21 mouse cellular contexts compared by ENCODE assay signal in genomic region chr15:93548297-93548696, GRCm38 (mm10). TPM values are rescaled to one million over a fixed set of nuclear protein-coding genes. Genes with fewer than 3 reads are reported as not detected.
DNase-seq lines count a peak whose midpoint lies in the region; ATAC-seq and TF ChIP-seq lines count a peak whose summit lies in the region.
"Had no signal": no experiment of that assay in that cellular context is flagged by ENCODE, and none has a peak within 500 bp of the region (broad histone marks: within the 10 kb centered on the region; RNA-seq: fewer than 3 reads in every experiment).

No protein-coding gene starts in this region.

- peak; percentile 81 for TF ChIP-seq EP300 in CH12.LX (IDR thresholded peaks at IDR 0.05; ENCODE audit: low read length)

- H3K4me1 ChIP-seq in CH12.LX (ENCODE audit: control insufficient read depth in 1 of 2, insufficient read depth in 2 of 2) = peaks cover 7 to 28% of the 10 kb centered on the region in 2 experiments; a peak in 3 of 4 replicates
- H3K4me1 ChIP-seq in embryonic facial prominence, embryonic 11.5 days (ENCODE audit: control insufficient read depth, insufficient read depth, low read length) = no peaks in the 10 kb centered on the region

- intact Hi-C loops in heart, postnatal 14 days (cut with DNase I) = no loop called here
- intact Hi-C loops in left cerebral cortex, postnatal 36 days (cut with DNase I) = no loop called here

- H3K4me3 ChIP-seq in CH12.LX (replicated peaks in 1 of 3; ENCODE audit: low read depth in 2 of 3, low read length in 2 of 3, poor library complexity in 1 of 3) = no peak overlapping the region
- no peak overlapping the region for H3K4me3 ChIP-seq in embryonic facial prominence, embryonic 11.5 days (ENCODE audit: low read depth, low read length)
- H3K4me3 ChIP-seq: embryonic facial prominence, embryonic 12.5 days; forebrain, embryonic 13.5 days; forebrain, embryonic 15.5 days had no signal

- in situ Hi-C loops in CH12.LX (cut with MboI; ENCODE audit: low pct_ligation_motif_present, low pct_unique_long_range_greater_than_20kb, low sequenced_read_pairs) = loop anchor here (25.0 kb wide), 1 partner anchor 989 kb away; the partner anchor contains the start of genes Irak4 and Pus7l

- WGBS in embryonic facial prominence, embryonic 11.5 days = 59% methylated on average over 9 of the region's 9 CpGs

- DNase-seq in heart, adult 11 months = peak; percentile 61
- no peak for DNase-seq in heart, postnatal 14 days
- peak; percentile 76 for DNase-seq in CH12.LX (ENCODE audit: extremely low read depth)
- DNase-seq in embryonic facial prominence, embryonic 11.5 days (ENCODE audit: low spot score) = peak; percentile 41
- no peak for DNase-seq in left cerebral cortex, postnatal 36 days (ENCODE audit: low spot score in 2 of 2)
- DNase-seq in c-Kit-positive CD71-positive TER-119-positive erythroid progenitor cells, embryonic 14.5 days (ENCODE audit: low spot score) = no peak
- DNase-seq: adrenal gland, adult 2 months; adrenal gland, postnatal 10 days; adrenal gland, postnatal 25 days; B cell, adult 2 months; cerebellum, adult 11-12 months; cerebellum, adult 2 months; cerebellum, adult 9-10 months; cerebellum, postnatal 10 days; cerebellum, postnatal 25 days; forebrain, postnatal 0 days had no signal

- no peak for TF ChIP-seq RAD21 in CH12.LX (IDR thresholded peaks at IDR 0.05; ENCODE audit: low read depth, low read length)

- peak overlapping the region; percentile 11 for H3K4me2 ChIP-seq in CH12.LX (ENCODE audit: insufficient read depth, low read depth, poor library complexity, severe bottlenecking)
- no peak overlapping the region for H3K4me2 ChIP-seq in embryonic facial prominence, embryonic 11.5 days (ENCODE audit: low read depth, low read length)
- H3K4me2 ChIP-seq: embryonic facial prominence, embryonic 12.5 days; forebrain, embryonic 13.5 days; forebrain, embryonic 15.5 days had no signal

- H3K27ac ChIP-seq in CH12.LX (ENCODE audit: insufficient read depth, low read depth) = no peak overlapping the region
- no peak overlapping the region for H3K27ac ChIP-seq in embryonic facial prominence, embryonic 11.5 days (replicated peaks; ENCODE audit: low read depth, low read length)
- H3K27ac ChIP-seq: embryonic facial prominence, embryonic 12.5 days; forebrain, embryonic 13.5 days; forebrain, embryonic 15.5 days had no signal

- no peaks in the 10 kb centered on the region for H3K79me2 ChIP-seq in CH12.LX (replicated peaks; ENCODE audit: control insufficient read depth, extremely low read depth, insufficient read depth, poor library complexity, severe bottlenecking)

- ATAC-seq in embryonic facial prominence, embryonic 11.5 days (replicated peaks; ENCODE audit: insufficient number of reproducible peaks, low FRiP score, low TSS enrichment, low read depth) = no peak
- ATAC-seq: CD4-positive, CD25-positive, alpha-beta regulatory T cell, adult 4 months; forebrain, embryonic 13.5 days; forebrain, embryonic 15.5 days; forebrain, postnatal 0 days had no signal

- no peaks in the 10 kb centered on the region for H3K27me3 ChIP-seq in CH12.LX (replicated peaks)
- no peaks in the 10 kb centered on the region for H3K27me3 ChIP-seq in embryonic facial prominence, embryonic 11.5 days (ENCODE audit: control insufficient read depth, insufficient read depth, low read length)
- H3K27me3 ChIP-seq: embryonic facial prominence, embryonic 12.5 days; forebrain, embryonic 13.5 days; forebrain, embryonic 15.5 days had no signal

- 0 out of 2 replicates have a peak overlapping the region, but pooled peaks have one; percentile 4 for H3K9ac ChIP-seq in CH12.LX (ENCODE audit: insufficient read depth, low read depth)
- no peak overlapping the region for H3K9ac ChIP-seq in embryonic facial prominence, embryonic 11.5 days (replicated peaks; ENCODE audit: low read length)
- H3K9ac ChIP-seq: embryonic facial prominence, embryonic 12.5 days; forebrain, embryonic 13.5 days; forebrain, embryonic 15.5 days; forebrain, postnatal 0 days had no signal

- TF ChIP-seq CTCF in CH12.LX (conservative IDR thresholded peaks at IDR 0.05 in 1 of 2, IDR thresholded peaks at IDR 0.05 in 1 of 2; ENCODE audit: low read depth in 2 of 2, low read length in 2 of 2) = no peak

- no peak for TF ChIP-seq POLR2A in CH12.LX (IDR thresholded peaks at IDR 0.05; ENCODE audit: low read depth, low read length)

- no peaks in the 10 kb centered on the region for H3K9me3 ChIP-seq in CH12.LX (replicated peaks; ENCODE audit: low read length)
- H3K9me3 ChIP-seq in embryonic facial prominence, embryonic 11.5 days (replicated peaks; ENCODE audit: control insufficient read depth, low read length) = no peaks in the 10 kb centered on the region
- H3K9me3 ChIP-seq: embryonic facial prominence, embryonic 12.5 days; forebrain, embryonic 13.5 days; forebrain, embryonic 15.5 days had no signal

- H3K36me3 ChIP-seq in CH12.LX (replicated peaks in 1 of 2; ENCODE audit: control insufficient read depth in 1 of 2, insufficient read depth in 1 of 2, low read length in 1 of 2) = no peaks in the 10 kb centered on the region
- no peaks in the 10 kb centered on the region for H3K36me3 ChIP-seq in embryonic facial prominence, embryonic 11.5 days (replicated peaks; ENCODE audit: control insufficient read depth, insufficient read depth, low read depth, low read length)
- H3K36me3 ChIP-seq: embryonic facial prominence, embryonic 12.5 days; forebrain, embryonic 15.5 days had no signal

- dilution Hi-C loops in CH12.LX (cut with MboI; ENCODE audit: extremely low pct_ligation_motif_present, extremely low pct_unique_long_range_greater_than_20kb, low sequenced_read_pairs) = no loop called here

TF ChIP-seq in CH12.LX, 34 proteins besides CTCF, POLR2A, EP300 and RAD21:
- TF ChIP-seq MAZ (IDR thresholded peaks at IDR 0.05; ENCODE audit: low read depth, low read length) (peak; percentile 63; the same call in 1 of the 2 replicates), MAX (IDR thresholded peaks at IDR 0.05; ENCODE audit: low read length) (no peak), ZNF384 (IDR thresholded peaks at IDR 0.05; ENCODE audit: low read depth, low read length) (no peak), ZC3H11A (IDR thresholded peaks at IDR 0.05; ENCODE audit: low read depth, low read length) (no peak), MEF2A (IDR thresholded peaks at IDR 0.05; ENCODE audit: borderline replicate concordance, low read depth, low read length) (peak; percentile 40; the same call in 1 of the 2 replicates), TCF12 (IDR thresholded peaks at IDR 0.05; ENCODE audit: low read depth, low read length) (0 out of 2 replicates have a peak, but pooled peaks have one; percentile 39), BHLHE40 (IDR thresholded peaks at IDR 0.05; ENCODE audit: low read depth, low read length) (no peak), JUN (IDR thresholded peaks at IDR 0.05; ENCODE audit: insufficient read depth, low read depth, low read length) (peak; percentile 53; the same call in 1 of the 2 replicates), SMC3 (IDR thresholded peaks at IDR 0.05; ENCODE audit: low read depth, low read length) (no peak), E2F4 (IDR thresholded peaks at IDR 0.05; ENCODE audit: insufficient replicate concordance, low read depth, low read length) (no peak), USF1 (IDR thresholded peaks at IDR 0.05; ENCODE audit: low read depth, low read length) (no peak), TBP (conservative IDR thresholded peaks at IDR 0.05; ENCODE audit: low read depth, low read length) (no peak), MAFK (IDR thresholded peaks at IDR 0.05; ENCODE audit: insufficient replicate concordance, low read length) (no peak), ZKSCAN1 (IDR thresholded peaks at IDR 0.05; ENCODE audit: borderline replicate concordance, low read depth, low read length) (no peak), CHD1 (IDR thresholded peaks at IDR 0.05; ENCODE audit: low read depth, low read length) (no peak), UBTF (IDR thresholded peaks at IDR 0.05; ENCODE audit: low read depth, low read length) (no peak), JUND (conservative IDR thresholded peaks at IDR 0.05; ENCODE audit: low read depth, low read length) (peak; percentile 50), MYC (IDR thresholded peaks at IDR 0.05; ENCODE audit: low read depth, low read length) (no peak), CHD2 (IDR thresholded peaks at IDR 0.05; ENCODE audit: low read length) (no peak), IRF4 (IDR thresholded peaks at IDR 0.05; ENCODE audit: low read depth, low read length) (peak; percentile 97), PAX5 (IDR thresholded peaks at IDR 0.05; ENCODE audit: low read length) (no peak), ELF1 (IDR thresholded peaks at IDR 0.05; ENCODE audit: low read depth, low read length) (no peak)
TF ChIP-seq in CH12.LX: peak in this region for 6.

RNA-seq across cellular contexts. Expression of gene Prickle1, which starts 47.4 kb away (rescaled TPM):
- 10 to 100 TPM; 16.7 to 19.9 TPM for total RNA-seq in heart, postnatal 14 days (2021)
- total RNA-seq in CH12.LX (2012; rRNA removed) (0.46 and 0.64 TPM in 2 replicates), CH12.LX (2014; rRNA removed) (1.1 and 1.7 TPM in 2 replicates)
- 1.5 and 1.8 TPM in 2 replicates for polyA plus RNA-seq in CH12.LX (2012; ENCODE audit: insufficient read length, low read depth)
- polyA plus RNA-seq in embryonic facial prominence, embryonic 11.5 days (2014; fragmentation: Nextera tagmentation; extraction: Ambion mirVana) = 34.5 and 37.6 TPM in 2 replicates
- total RNA-seq in left cerebral cortex, postnatal 36 days (2021) = 100 to 1,000 TPM in 1 of 2 experiments, 10 to 100 TPM in 1; 92.0 to 103 TPM
- total RNA-seq: MEL had no signal

Comparison
In these comparisons a context has a peak if more than half of its experiments do, and no peak if none do; other contexts are left out.
1. DNase-seq: peak in heart, adult 11 months (single experiment), CH12.LX (single experiment) and embryonic facial prominence, embryonic 11.5 days (single experiment); none in heart, postnatal 14 days (0 of 2), left cerebral cortex, postnatal 36 days (0 of 2) and c-Kit-positive CD71-positive TER-119-positive erythroid progenitor cells, embryonic 14.5 days (single experiment).
2. RNA of gene Prickle1, which starts 47.4 kb away (total RNA-seq): 92.0 to 103 TPM in left cerebral cortex, postnatal 36 days and 16.7 to 19.9 TPM in heart, postnatal 14 days; 0.46 to 1.7 TPM in CH12.LX; every median in the first group is over 4 times any median in the second.